Mouse (Mus musculus) CH12F3 (cell line): ENCODE data around the gene Ssx2ip.
"Not testable (repeated sequence)": the region's sequence is repeated elsewhere in the genome, so short reads cannot be mapped to it uniquely, and the experiment has no call there.

Experiments
- in situ Hi-C: fragments of 300-500 bp; cut with MboI; formaldehyde crosslinking; loops from 2 replicates; pipeline ENCODE4 v1.14.3; 2020; ENCODE audit warnings: low sequenced_read_pairs

Ssx2ip gene

DNA sequence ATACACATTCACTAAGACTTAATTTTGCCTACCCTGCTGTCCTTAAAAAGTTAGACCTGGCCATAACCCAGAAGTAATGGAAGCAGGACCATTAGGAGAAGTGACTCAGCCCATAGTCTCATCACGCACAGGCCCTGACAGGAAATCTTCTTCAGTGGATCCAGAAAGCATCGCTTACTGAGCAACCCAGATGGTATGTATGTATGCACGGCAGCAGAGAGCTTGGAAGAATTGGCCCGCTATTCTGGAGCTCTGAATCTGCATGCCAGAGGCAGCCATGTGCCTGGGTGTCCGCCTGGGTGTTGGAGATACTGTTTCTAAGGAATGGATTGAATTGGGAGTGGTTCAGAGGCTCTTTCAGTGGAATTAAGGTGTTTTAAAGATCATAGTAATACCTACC lies 5.2 kb upstream of the Ssx2ip start:
- in situ Hi-C loops, result no loop called here

DNA sequence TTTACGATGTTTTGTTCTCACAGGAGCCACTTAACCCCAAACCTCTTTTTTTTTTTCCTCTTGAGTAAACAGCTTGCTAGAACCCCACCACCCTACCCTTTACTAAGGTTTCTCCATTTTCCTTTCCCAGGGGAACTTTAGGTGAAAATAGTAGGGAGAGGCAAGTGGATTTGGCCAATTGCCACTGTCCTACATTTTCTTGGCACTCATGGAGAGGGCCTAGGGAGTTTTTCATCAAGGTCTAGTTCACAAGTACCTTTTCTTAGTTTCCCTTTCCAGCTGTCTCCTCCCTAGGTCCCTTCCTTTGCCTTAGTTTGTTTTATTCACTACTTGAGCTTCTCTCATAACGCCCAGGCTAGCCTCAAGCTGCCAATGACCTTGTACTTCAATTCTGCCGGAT lies 672 bp upstream of the Ssx2ip start:
- in situ Hi-C loops, result no loop called here

DNA sequence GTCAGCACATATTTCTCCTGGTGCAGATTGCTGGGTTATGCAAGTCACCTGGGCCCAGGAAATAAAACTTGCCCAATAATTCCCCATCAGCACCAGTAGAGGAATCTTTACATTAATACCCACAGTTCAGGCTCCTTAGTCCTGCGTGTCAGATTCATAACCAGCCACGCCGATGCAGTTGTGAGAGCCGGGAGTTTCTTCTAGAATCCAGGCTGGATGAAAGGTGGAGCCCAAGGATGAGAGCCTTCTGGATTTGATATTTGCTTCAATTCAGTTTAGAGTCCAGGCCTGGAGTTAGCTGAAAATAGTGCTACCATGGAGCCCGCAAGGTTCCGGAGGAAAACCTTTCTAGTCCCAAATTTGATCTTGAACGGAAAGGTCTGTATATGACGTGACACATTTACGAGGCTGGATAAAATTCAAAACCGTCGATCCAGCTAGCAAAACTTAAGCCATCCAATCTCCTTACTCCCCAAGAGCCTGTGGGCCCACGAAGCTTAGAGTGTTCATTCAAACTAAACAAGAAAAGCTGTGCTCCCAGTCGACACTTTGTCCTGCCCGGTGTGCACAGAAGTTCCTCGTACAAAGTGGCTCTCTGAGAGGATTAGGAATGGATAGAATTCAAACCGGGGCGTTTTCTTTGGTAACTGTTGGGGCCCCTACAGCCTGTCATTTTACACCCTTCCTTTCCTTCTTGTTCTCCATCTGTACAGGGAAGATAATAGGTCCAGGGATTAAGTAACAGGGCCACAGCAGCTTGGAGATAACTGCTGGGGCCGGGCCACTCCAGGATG lies 968 bp downstream of the Ssx2ip start:
- in situ Hi-C loops, result no loop called here

DNA sequence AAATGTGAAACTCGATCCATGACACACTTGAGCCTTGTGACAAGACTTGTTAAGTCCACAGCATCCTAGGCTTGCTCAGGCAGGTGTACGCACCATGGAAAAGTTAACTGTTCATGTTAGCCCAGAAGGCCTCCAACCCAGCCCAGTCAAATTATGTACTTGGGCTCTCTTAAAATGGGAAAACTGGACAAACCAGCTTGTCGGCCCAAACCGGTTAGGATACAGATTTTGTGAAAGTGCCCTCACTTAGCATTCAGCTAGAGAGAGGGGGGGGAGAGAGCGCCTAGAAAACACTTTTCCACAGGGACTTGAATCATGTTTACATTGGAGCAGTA lies 1.5 kb downstream of the Ssx2ip start:
- in situ Hi-C loops, result no loop called here

DNA sequence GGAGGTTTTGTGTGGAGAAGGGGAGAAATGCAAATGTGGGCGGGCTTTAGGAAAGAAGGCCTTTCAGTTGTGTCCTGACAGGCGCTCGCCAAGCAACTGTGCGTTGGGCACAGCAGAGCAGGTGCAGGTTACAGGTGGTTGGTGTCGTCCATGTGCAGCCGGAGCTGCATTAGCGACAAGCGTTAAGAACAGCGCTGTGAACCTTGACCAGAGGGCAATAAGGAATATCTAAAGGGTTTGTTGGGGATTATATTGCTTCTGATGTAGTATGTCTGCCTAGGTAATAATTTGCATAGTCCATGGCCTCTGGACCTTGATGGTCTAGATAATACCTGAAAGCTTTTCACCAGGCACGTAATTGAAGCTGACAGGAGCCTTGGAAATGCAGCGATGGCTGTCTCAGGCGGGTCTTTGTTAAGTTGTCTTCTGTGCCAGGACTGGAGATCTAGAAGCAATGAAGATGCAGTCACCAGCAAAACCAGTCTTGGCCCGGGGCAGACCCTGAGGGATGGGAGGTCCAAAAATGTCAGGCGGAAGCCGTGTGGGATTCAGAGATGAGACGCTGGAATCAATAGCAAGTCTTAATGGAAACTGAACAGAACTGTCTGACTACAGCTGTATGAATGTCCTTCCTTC lies 2.8 kb downstream of the Ssx2ip start:
- in situ Hi-C loops, result no loop called here

DNA sequence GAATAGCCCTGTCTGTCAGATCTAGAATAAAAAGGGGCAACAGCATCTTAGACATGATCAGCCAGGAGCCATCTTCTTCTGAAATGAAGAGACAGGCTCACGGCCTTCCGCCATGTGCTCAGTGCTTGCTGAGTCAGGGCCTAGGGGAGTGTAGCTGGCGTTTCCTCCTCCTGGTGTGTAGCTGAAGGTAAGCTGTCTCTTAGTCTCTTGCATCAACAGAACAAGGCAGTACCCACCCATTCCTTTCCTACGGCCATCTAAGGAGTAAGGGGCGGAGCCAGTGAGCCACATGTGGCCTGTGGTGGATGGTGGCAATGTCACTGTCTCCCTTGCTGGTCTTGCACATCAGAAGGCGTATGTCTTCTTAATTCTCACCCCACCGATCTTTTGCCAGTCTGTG lies 5.7 kb downstream of the Ssx2ip start:
- in situ Hi-C loops, result no loop called here

DNA sequence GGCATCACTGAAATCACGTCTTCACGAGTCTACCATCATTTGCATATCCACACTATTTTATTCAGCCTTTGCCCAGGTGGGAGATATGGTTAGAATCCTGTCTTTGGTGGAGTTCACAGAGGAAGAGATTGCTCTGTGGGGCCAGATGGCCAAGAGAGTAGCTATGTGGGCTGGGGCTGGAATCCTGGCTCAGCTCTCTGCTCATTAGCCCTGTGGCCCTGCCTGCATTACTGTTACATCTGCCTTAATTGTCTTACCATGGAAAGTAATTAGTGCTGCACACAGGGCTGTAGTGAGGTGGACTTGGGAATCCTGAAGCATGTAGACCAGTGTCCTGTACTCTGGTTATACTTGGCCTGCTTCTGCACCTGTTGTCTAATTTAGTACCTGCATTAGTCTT lies 7.6 kb downstream of the Ssx2ip start:
- in situ Hi-C loops, result no loop called here

DNA sequence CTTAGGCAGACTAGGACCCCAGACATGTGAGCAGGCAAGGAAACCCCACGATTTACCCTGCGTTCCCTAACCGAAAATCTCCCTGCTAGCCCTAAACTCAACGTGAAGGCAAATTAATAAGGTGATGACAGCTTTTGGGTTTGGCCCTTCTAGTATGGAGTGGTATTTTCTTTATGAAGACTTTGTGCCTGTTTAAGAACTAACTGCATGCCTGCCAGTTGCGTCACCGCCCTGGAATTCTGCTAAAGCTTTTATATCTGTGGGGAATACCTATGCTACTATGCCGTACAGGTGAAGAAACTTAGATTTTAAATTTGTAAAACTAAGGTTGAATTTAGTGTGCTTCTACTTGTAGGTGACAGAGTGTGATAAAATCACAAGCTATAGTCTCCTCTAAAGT lies 8.0 kb downstream of the Ssx2ip start:
- in situ Hi-C loops, result no loop called here

DNA sequence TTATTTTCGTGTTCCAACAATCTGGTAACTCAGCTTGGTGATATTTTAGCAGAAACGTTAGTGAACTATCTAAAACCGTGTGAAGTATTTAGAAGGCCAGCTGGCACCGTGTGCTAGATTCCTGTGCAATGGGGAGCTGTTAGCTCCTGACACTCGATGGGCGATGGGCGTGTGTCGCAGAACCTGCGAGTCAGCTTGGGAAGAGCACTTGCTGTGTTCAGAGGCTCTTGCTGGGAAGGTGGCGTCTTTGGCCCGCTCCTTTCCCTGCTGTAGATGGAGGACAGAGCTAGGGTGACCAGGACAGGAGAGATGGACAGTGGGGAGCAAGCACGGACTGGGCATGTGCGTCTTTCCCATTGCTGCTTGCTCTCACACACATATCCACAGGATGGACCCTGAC lies 8.6 kb downstream of the Ssx2ip start:
- in situ Hi-C loops, result no loop called here

DNA sequence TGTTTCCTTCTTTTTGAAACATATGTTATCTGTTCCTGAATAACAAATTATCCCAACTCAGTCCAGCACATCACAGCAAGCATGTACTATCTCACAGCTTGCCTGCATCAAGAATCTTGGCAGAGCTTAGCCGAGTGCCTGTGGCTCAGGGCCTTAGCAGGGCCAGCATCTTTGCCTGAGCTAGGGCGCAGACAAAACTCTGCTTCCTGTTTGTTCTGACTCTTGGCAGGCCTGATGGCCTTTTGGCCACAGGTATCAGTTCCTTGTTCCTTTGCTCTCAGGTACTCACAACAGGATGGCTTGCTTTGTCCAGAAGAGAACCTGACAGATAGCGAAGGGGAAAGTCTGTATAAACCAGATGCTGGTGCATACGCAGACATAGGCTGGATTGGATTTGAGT lies 9.6 kb downstream of the Ssx2ip start:
- in situ Hi-C loops, result no loop called here

DNA sequence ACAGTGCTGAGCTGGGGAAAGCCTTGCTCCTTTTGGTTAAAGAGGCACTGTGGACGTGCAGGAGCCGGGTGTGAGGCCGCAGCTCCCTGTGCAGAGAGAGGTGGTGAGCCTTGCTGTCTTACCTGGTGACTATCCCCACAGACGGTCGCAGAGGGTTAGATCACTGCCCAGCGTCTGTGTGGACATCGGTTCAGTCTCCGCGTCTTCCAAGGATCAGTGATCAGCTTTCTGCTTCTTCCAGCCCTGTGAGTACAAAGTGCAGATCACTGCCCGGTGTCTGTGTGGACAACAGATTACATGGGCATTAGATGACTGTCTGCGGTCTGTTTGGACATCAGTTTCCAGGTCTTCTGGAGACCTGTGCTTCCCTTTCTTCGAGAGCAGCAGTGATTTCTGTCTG lies 10.1 kb downstream of the Ssx2ip start:
- in situ Hi-C loops, result no loop called here

DNA sequence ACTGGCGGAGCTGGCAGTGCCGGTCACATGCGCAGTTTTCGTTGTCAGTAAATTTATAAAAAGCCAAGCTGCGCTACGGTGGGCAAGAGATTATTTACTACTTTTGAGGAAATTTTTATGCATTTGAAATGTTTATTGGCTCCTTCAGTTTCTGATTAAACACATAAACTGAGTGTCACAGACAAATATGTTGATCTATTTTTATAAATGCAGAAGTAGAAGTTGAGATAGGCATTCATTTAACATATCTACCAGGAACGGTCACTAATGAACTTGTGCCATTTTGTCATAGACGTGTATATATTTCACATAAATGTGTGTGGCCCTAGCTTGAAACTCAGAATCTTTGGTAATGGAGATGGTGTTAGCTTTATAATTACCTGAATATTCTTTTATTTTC lies 13.4 kb downstream of the Ssx2ip start:
- in situ Hi-C loops, result no loop called here

DNA sequence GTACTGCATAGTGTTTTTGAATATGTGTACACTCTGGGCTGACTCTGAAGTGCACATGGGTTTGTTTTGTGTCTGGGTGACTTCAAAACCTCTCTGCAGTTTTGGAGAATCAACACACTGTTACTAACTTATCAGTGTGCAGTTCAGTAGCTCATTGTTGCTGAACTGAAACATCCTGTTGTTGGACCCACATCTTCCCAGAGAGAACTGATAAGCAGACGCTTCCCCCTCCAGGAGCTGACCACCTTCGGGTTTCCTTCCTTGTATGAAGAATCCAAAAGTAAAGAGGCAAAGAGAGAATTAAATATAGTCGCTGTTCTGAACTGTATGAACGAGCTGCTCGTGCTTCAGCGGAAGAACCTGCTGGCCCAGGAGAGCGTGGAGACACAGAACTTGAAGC lies 14.5 kb downstream of the Ssx2ip start:
- in situ Hi-C loops, result no loop called here

DNA sequence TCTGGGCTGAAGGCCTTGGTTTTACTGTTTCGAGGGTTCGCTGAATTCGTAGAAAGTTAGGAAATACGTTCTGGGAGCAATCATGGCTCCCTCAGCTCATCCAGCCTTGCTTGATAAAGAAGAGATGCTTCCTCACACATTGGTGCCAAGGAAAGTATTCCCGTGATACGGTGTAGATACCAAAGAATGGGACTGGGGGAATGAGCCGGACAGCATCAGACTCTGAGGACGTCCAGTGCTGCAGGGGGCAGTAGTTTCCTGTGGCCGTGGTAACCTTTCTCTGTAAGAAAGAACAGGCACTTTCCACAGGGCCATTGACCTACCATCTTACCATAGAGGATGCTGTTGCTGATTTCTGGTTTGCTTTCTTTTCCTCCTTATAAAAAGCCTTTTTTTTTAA lies 15.1 kb downstream of the Ssx2ip start:
- in situ Hi-C loops, result no loop called here

DNA sequence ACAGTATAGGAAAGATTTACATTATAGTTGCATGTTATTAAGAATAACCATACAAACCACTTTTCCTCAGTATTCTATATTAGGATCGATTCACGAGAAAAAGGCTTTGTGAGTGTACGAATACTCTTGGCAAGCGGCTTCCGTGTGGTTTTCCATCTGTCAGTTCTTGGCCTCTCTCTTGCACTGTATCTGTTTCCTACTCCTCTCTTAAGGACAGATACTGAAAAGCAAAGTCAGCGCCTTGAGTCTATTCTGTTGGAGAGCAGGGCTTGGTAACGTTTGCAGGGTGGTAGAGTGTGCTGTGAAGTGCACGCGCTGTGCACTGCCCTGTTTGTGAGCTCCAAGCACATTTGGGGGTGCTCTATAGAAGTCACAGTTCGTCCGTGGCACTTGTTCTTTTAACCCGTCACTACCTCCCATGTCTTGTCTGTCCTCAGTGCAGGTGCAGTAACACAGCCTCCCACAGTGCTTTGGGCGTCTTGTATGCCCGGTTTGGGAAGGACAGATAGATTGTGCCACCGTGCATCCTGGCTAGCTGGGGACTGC lies 15.6 kb downstream of the Ssx2ip start:
- in situ Hi-C loops, result no loop called here

DNA sequence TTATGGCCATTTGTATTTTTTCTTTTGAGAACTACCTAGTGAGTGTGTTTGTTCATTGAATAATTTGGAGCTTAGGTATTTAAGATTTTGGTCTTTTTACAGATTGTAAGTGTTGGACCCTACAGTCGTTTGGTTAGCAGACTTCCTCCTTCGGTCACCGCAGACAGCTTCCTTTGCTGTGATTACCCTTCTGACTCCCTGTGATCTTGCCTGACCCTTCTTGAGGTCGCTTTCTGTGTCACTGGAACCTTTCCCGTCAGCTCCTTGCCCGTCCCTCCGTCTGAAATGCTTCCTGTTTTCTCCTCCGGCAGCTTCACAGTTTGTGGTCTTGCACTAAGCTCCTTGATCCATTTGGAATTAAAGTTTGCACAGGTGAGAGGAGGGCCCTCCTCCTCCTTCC lies 17.3 kb downstream of the Ssx2ip start:
- in situ Hi-C loops, result no loop called here

DNA sequence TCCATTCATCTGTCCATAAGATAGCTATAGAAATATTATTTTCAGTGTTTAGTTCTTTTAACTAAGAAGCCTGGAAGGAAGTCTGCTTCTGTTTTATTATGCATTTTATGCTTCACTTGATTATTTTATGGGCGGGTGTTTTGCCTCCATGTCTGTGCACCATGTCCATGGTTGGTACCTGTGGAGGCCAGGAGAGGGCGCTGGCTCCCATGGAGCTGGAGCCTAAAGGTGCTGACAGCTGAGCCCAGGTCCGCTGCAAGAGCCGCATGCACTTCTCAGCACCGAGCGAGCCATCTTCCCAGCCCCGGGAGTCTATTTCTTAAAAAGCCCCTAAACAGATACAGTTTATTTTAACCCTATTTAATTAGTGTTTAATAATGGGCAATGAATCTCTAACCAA lies 19.3 kb downstream of the Ssx2ip start:
- in situ Hi-C loops, result no loop called here

DNA sequence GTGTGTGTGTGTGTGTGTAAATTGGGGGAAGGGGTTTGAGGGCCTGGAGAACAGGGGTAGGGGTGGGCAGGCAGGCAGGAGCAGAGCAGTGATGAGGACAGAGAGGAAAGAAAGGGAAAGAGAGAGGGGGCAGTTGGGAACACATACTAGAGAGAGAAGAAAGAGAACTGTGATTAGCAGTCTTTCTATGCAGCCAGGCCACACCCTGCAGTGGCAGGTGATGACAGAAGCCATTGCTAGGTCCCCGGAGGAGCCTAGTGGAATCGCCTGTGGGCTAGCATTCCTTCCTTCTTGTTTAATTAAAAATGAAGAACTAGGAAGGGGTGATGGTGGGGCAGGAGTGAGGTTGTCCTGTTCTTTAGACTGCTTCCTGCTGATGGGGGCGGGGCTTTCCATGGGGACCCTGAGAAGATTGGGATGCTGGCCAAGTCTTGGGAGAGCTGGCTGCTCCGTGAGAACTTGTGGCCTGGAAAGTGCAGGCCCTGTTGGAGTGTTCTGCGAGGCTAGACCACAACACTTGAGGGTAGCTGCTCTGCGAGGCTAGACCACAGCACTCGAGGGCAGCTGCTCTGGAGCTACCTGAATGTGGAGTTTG lies 20.0 kb downstream of the Ssx2ip start:
- in situ Hi-C loops, result no loop called here

DNA sequence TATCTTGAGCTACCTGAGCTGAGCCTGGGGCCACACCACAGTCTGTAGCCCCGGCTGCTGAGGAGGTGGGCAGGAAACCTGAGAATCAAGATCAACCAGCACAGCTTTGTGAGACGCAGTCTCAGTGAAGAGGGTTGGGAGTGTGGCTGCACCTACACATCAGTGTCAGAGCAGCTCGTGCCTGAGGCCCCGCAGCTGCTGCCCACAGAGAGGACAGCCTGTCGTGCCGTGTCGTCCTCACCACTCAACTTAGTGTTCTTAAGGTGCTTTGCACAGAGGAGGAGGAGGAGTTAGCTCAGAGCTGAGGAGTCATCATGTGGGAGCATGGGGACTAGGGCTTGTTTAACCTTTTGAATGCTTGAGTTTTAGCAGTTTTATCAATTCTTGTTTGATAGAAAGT lies 21.5 kb downstream of the Ssx2ip start:
- in situ Hi-C loops, result no loop called here

DNA sequence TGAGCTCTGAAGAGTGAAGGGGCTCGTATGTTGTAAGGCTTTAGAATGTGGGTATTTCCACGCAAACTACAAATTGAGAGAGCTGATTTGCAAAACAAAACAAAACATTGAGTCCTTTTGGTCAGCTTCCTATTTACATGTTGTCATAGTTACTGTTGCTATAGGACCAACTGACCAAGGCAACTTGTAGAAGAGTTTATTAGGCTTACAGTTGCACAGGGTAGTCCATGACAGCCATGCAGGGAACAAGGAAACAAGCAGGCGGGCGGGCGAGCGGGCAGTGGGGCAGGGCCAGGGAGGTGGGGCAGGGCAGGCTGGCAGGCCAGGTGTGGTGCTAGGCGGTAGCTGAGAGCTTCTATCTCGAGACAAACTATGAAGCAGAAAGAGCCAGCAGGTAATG lies 22.0 kb downstream of the Ssx2ip start:
- in situ Hi-C loops, result no loop called here

DNA sequence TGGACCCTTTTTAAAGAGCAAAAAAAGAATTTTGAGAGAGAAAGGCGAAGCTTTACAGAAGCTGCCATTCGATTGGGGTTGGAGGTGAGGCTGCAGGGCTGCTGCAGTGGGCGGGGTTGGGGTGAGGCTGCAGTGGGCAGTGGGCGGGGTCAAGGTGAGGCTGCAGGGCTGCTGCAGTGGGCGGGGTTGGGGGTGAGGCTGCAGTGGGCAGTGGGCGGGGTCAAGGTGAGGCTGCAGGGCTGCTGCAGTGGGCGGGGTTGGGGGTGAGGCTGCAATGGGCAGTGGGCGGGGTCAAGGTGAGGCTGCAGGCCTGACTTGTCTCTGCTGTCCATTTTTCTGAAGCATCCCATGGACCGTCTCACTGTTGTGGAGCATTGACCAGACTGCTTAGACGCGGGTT lies 28.6 kb downstream of the Ssx2ip start:
- in situ Hi-C loops, result not testable (repeated sequence)

DNA sequence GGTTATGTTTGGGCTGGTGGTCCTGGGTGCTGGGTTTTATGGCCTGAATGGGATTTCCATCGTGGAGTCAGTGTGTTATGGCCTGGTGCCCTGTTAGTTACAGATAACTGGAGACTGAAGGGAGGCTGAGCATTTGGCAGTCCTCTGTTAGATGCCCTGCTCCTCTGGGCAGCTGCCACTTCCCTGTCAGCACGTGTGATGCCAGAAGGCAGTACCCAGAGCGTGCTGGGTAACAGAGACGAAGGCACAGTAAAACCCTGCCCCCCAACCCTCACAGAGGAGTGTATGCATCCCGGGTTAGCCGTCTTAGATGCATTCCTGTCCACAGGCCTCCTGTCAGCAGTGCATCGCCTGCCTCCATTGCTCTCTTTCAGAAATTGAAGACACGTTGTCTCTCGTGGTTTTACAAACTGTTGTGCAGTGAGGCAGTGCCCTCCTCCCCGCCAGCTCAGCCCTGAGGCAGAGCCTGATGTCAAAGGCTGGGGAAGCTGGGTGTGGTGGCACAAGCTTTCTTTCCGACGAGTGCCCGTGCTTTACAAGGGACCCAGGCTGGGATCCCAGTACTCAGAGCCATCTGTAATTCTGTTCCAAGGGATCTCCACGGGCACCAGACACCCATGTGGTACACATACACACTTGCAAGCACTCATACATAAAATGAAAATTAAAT lies 29.4 kb downstream of the Ssx2ip start:
- in situ Hi-C loops, result no loop called here
